Mouse (Mus musculus) heart, embryonic 13.5 days (tissue): ENCODE measurements at regions not wholly inside any gene's neighbourhood (a gene's known extent, or its start where the extent isn't known, plus 50 kb on each side); places are given as distances from the start of the nearest gene placed in this dataset.

Source experiments
- ATAC-seq: fragments of 200-750 bp; cut with Nextera tagmentation; 2 replicates; pipeline ENCODE4 v1.8.0; 2017; ENCODE audit warnings: moderate TSS enrichment; ENCODE audit not compliant: insufficient number of reproducible peaks, low FRiP score, low TSS enrichment; ENCODE audit errors: extremely low read depth
- H3K27ac ChIP-seq: fragments of 300-500 bp; sonication (generic); replicated peaks from 2 replicates; pipeline ENCODE4 v1.5.1; 2015; ENCODE audit warnings: moderate library complexity, mild to moderate bottlenecking, inconsistent platforms
- H3K27me3 ChIP-seq: fragments of 300-500 bp; sonication (generic); replicated peaks from 2 replicates; pipeline ENCODE4 v1.6.1; 2015; ENCODE audit warnings: mild to moderate bottlenecking, inconsistent platforms
- H3K36me3 ChIP-seq: fragments of 300-500 bp; sonication (generic); 2 replicates; pipeline ENCODE4 v1.6.1; 2015; ENCODE audit warnings: mild to moderate bottlenecking, inconsistent platforms
- H3K4me1 ChIP-seq: fragments of 300-500 bp; sonication (generic); 2 replicates; pipeline ENCODE4 v1.6.1; 2015; ENCODE audit warnings: inconsistent platforms
- H3K4me2 ChIP-seq: fragments of 300-500 bp; sonication (generic); 2 replicates; pipeline ENCODE4 v1.6.1; 2015; ENCODE audit warnings: inconsistent platforms, mild to moderate bottlenecking, moderate library complexity
- H3K4me3 ChIP-seq: fragments of 300-500 bp; sonication (generic); 2 replicates; pipeline ENCODE4 v1.5.1; 2015; ENCODE audit warnings: moderate library complexity, mild to moderate bottlenecking, inconsistent platforms
- H3K9ac ChIP-seq: fragments of 300-500 bp; sonication (generic); 2 replicates; pipeline ENCODE4 v1.6.1; 2015; ENCODE audit warnings: inconsistent platforms, mild to moderate bottlenecking, moderate library complexity
- H3K9me3 ChIP-seq: fragments of 300-500 bp; sonication (generic); 2 replicates; pipeline ENCODE4 v1.6.1; 2016; ENCODE audit warnings: inconsistent platforms
- WGBS: fragments of 180-500 bp; shearing (Covaris S2); methylation state at CpG from one replicate; pipeline ENCODE4 v1.1.7; 2015; ENCODE audit warnings: mixed read lengths; 5-methylcytosine and 5-hydroxymethylcytosine counted together

DNA sequence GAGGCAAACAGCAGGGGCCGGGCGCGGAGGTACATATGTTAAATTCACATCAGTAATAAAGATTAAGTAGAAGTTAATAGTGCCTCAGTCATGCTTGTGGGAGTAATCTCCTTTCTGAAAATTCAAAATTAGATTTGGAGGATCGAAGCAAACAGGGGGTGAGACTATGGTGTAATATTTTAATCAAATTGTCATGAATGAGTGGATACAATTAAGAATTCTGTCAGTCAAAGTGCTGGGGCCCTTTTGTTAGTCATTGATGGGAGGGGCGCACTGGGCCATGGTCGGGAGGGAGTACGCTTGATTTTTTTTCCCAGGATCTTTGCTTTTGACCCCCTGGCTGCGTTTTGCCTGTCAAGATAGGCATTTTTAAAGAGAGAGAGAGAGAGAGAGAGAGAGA is 163.2 kb downstream of the Vrk1 start:
- peaks cover 59% of the 10 kb centered on the region for H3K27me3 ChIP-seq
- no peak overlapping the region for H3K9ac ChIP-seq
- WGBS = 52% methylated on average over 8 of the region's 8 CpGs
- H3K4me3 ChIP-seq = no peak overlapping the region
- H3K9me3 ChIP-seq = no peaks in the 10 kb centered on the region
- no peaks in the 10 kb centered on the region for H3K36me3 ChIP-seq
- H3K4me1 ChIP-seq = peaks cover 12% of the 10 kb centered on the region
- no peak overlapping the region for H3K27ac ChIP-seq
- no peak for ATAC-seq
- H3K4me2 ChIP-seq = no peak overlapping the region

DNA sequence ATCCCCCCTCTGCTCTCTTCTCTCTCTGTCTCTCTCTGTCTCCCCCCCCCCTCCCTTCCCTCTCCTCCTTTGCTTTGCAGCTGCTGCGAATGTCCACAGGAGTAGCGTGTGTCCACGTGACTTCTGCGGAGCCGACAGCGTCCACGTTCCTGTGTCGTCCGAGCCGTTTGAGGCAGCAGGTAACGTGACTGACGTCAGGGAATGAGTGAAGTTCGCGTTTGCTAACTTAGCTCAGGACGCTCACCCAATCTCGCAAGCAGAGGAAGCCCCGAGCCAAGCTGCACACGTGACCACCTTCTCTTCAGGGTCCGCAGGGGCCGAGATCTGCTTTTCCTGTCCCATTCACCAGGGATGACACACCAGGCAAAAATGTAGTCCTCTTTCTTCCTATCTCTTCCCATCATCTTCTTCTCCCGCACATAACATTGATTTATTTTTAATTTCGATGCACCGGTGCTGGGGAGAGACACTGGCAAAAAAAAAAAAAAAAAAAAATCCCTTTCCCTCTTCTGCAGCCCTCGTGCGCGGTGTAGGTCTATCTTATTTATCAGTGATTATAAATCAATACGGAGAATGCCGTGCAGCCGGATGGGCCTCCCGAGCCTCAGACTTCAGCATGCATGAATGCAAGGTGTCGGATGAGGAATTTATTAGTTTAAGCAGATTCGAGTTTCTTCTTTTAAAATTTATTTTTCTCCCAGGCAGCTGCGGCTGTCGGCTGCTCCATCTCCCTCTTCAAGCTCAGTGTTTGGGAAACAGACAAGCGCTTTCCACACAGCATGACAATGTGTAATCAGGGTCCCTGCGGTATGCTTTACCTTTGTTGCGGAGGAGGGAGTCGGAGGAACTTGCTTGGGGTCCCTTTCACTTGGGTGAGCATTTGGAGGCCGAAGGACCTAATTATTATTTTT is 164.3 kb downstream of the Vrk1 start:
- peaks cover 65% of the 10 kb centered on the region for H3K27me3 ChIP-seq
- under 1% methylated on average over 39 of the region's 39 CpGs for WGBS
- H3K4me3 ChIP-seq = peak overlapping the region; percentile 57
- no peak overlapping the region for H3K27ac ChIP-seq
- peak overlapping the region; percentile 91 for H3K4me2 ChIP-seq
- H3K36me3 ChIP-seq = no peaks in the 10 kb centered on the region
- peaks cover 12% of the 10 kb centered on the region for H3K4me1 ChIP-seq
- H3K9ac ChIP-seq = peak overlapping the region; percentile 65
- no peak for ATAC-seq
- no peaks in the 10 kb centered on the region for H3K9me3 ChIP-seq

- Histone ChIP-seq H3K4me1 (peaks cover 12% of the 10 kb centered on the region), H3K27ac (no peak overlapping the region), H3K4me3 (peak overlapping the region; percentile 57), H3K36me3 (no peaks in the 10 kb centered on the region), H3K9me3 (no peaks in the 10 kb centered on the region), H3K27me3 (peaks cover 71% of the 10 kb centered on the region), H3K9ac (peak overlapping the region; percentile 65), H3K4me2 (peak overlapping the region; percentile 91)
- WGBS = 6% methylated on average over 27 of the region's 27 CpGs
- no peak for ATAC-seq
Observed at GRCm38 (mm10) chr12:106174981-106175700, 165.1 kb downstream of the Vrk1 start.

DNA sequence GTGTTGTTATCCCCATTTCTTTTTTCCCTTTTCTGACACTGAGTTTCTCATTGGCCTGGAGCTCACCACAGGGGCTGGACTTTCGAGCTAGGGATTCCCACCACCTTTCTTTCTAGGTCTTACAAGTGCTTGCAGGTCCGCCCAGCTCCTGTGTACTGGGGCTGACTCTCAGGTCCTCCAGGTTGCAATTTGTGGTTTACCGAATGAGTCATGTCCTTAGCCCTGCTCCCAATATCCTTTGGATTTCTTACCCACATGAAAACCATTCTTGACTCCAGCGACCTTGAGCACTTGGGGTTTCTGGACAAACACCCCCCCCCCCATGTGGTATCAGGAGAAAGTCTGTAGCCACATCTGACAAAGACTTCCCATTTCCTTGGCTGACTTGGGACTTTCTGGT is 167.3 kb downstream of the Vrk1 start:
- Histone ChIP-seq H3K9me3 (no peaks in the 10 kb centered on the region), H3K9ac (no peak overlapping the region), H3K27me3 (peaks cover 66% of the 10 kb centered on the region), H3K4me1 (peaks cover 12% of the 10 kb centered on the region), H3K27ac (no peak overlapping the region), H3K4me3 (no peak overlapping the region), H3K36me3 (no peaks in the 10 kb centered on the region), H3K4me2 (no peak overlapping the region)
- ATAC-seq = no peak
- 59% methylated on average over 4 of the region's 4 CpGs for WGBS

GRCm38 (mm10) chr12:106177861-106178260 is 167.8 kb downstream of the Vrk1 start:
- peaks cover 12% of the 10 kb centered on the region for H3K4me1 ChIP-seq
- no peak overlapping the region for H3K9ac ChIP-seq
- H3K9me3 ChIP-seq = no peaks in the 10 kb centered on the region
- WGBS = 49% methylated on average over 3 of the region's 3 CpGs
- H3K36me3 ChIP-seq = no peaks in the 10 kb centered on the region
- no peak overlapping the region for H3K4me3 ChIP-seq
- ATAC-seq = no peak
- no peak overlapping the region for H3K4me2 ChIP-seq
- no peak overlapping the region for H3K27ac ChIP-seq
- peaks cover 61% of the 10 kb centered on the region for H3K27me3 ChIP-seq

DNA sequence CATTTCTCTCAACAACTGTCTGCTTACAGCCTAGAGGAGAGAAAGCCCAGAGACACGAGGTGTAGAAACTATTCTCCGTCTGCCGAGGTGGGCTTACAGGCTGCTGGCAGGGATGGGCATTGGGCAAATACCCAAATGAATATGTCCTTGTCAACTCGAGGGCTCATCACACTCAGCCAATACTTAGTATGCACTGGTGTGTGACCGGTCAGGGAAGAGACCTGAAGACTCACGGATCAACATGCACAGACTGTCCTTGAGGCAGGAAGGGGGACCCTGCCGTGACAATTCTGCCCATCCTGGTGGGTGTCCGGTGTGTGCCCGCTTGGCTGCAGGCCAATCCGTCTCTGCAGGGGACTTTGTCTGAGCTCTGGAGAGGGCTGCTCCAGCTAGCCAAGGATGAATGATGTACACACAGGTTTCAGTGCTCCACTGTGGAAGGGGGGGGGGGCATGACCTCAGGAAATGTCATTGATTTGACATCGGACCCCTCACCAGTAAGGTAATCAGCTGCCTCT is 168.7 kb downstream of the Vrk1 start:
- H3K9ac ChIP-seq = no peak overlapping the region
- H3K36me3 ChIP-seq = no peaks in the 10 kb centered on the region
- H3K27me3 ChIP-seq = peaks cover 52% of the 10 kb centered on the region
- ATAC-seq = no peak
- H3K27ac ChIP-seq = no peak overlapping the region
- H3K4me3 ChIP-seq = no peak overlapping the region
- H3K4me1 ChIP-seq = peaks cover 12% of the 10 kb centered on the region
- 74% methylated on average over 11 of the region's 11 CpGs for WGBS
- no peaks in the 10 kb centered on the region for H3K9me3 ChIP-seq
- no peak overlapping the region for H3K4me2 ChIP-seq

DNA sequence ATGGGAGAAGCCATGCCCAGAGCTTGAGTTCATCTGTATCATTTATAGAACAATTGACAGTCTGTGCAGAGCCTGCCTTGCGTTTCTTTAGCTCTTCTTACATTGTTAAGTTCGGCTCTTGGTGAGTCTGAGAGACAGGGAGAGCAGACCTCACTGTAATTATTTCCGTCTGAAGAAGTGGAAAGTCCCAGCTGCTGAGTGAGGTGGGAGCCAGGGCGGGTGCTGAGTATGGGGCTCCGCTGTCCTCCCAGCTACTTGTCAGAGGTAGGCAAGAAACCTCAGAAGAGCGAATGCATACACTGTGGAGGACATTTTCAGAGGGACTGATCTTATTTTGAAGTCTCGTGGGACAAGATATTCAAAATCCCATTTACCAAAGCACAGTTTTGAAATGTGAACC is 172.9 kb downstream of the Vrk1 start:
- ATAC-seq = no peak
- Histone ChIP-seq H3K4me3 (no peak overlapping the region), H3K9ac (no peak overlapping the region), H3K9me3 (no peaks in the 10 kb centered on the region), H3K4me2 (no peak overlapping the region), H3K36me3 (no peaks in the 10 kb centered on the region), H3K27ac (no peak overlapping the region), H3K27me3 (peaks cover 33% of the 10 kb centered on the region; the same call in 1 of the 2 replicates), H3K4me1 (no peaks in the 10 kb centered on the region)
- 73% methylated on average over 7 of the region's 7 CpGs for WGBS

DNA sequence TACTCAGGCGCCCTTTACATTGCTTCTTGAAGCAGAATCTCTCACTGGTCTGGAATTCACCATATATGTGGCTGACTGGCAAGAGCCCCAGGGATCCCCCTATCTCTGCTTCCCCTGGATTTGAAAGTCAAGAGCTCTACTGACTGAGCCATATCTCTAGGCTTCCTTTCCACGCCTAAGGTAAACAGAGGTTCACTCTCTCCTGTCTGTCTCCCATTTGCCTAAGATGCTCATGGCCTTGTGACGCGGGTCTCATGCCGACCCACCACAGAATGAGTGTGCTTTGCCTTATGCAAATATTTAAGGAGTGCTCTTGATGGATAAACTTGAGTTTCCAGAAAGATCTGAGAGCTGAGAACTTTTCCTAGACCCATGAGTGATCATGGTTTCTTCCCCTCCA is 173.9 kb downstream of the Vrk1 start:
- H3K36me3 ChIP-seq = no peaks in the 10 kb centered on the region
- H3K9ac ChIP-seq = no peak overlapping the region
- H3K4me2 ChIP-seq = no peak overlapping the region
- H3K4me1 ChIP-seq = no peaks in the 10 kb centered on the region
- H3K4me3 ChIP-seq = no peak overlapping the region
- no peak overlapping the region for H3K27ac ChIP-seq
- H3K27me3 ChIP-seq = peaks cover 28% of the 10 kb centered on the region; the same call in 1 of the 2 replicates
- ATAC-seq = no peak
- H3K9me3 ChIP-seq = no peaks in the 10 kb centered on the region
- WGBS = 66% methylated on average over 5 of the region's 5 CpGs

DNA sequence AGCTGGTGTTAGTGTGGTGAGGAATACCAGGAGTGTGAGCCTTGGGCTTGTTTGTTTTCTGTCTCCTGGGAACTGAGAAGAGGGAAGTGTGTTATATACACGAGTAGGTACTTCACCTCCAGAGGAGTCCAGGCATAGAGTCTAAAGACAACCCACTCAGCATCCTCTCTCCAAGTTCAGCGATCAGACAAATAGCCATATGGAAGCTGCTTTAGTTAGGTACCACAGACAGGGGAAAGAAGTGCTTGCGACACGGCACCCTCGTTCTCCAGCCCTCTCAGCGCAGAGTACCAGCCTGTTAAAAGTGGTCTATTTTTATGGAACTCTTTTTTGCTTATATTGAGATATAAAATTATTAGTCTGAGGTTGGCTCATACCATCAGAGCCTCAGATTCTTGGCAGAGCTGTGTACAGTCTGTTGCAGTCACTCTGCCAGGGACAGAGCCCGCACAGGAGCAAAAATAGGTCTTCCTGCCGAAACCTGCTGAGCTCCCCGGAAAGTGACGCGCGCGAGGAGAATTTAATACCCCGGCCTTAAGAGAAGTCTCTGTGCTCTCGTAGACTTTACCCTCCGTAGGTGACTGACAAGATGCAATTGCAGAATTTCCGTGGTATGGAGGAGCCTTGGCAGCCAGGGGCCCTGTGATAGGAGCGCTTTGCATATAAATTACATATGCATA is 175.5 kb downstream of the Vrk1 start:
- WGBS = 52% methylated on average over 18 of the region's 18 CpGs
- Histone ChIP-seq H3K4me3 (no peak overlapping the region), H3K4me2 (no peak overlapping the region), H3K9ac (no peak overlapping the region), H3K27me3 (peaks cover 18% of the 10 kb centered on the region; the same call in 1 of the 2 replicates), H3K27ac (no peak overlapping the region), H3K4me1 (no peaks in the 10 kb centered on the region), H3K9me3 (no peaks in the 10 kb centered on the region), H3K36me3 (no peaks in the 10 kb centered on the region)
- ATAC-seq = no peak

GRCm38 (mm10) chr12:106186501-106186900 is 176.5 kb downstream of the Vrk1 start:
- no peak for ATAC-seq
- Histone ChIP-seq H3K9me3 (no peaks in the 10 kb centered on the region), H3K27ac (no peak overlapping the region), H3K4me1 (no peaks in the 10 kb centered on the region), H3K36me3 (no peaks in the 10 kb centered on the region), H3K27me3 (peaks cover 15% of the 10 kb centered on the region; the same call in 1 of the 2 replicates), H3K9ac (no peak overlapping the region), H3K4me2 (no peak overlapping the region), H3K4me3 (no peak overlapping the region)
- 84% methylated on average over 10 of the region's 10 CpGs for WGBS

GRCm38 (mm10) chr12:106191771-106192170 is 181.7 kb downstream of the Vrk1 start:
- Histone ChIP-seq H3K27ac (no peak overlapping the region), H3K27me3 (peaks cover 16% of the 10 kb centered on the region), H3K4me3 (no peak overlapping the region), H3K9me3 (no peaks in the 10 kb centered on the region), H3K4me2 (no peak overlapping the region), H3K9ac (no peak overlapping the region), H3K4me1 (no peaks in the 10 kb centered on the region), H3K36me3 (no peaks in the 10 kb centered on the region)
- ATAC-seq = no peak
- WGBS = 75% methylated on average over 7 of the region's 7 CpGs
